31 mouse cellular contexts compared by ENCODE assay signal in the genomic region with DNA sequence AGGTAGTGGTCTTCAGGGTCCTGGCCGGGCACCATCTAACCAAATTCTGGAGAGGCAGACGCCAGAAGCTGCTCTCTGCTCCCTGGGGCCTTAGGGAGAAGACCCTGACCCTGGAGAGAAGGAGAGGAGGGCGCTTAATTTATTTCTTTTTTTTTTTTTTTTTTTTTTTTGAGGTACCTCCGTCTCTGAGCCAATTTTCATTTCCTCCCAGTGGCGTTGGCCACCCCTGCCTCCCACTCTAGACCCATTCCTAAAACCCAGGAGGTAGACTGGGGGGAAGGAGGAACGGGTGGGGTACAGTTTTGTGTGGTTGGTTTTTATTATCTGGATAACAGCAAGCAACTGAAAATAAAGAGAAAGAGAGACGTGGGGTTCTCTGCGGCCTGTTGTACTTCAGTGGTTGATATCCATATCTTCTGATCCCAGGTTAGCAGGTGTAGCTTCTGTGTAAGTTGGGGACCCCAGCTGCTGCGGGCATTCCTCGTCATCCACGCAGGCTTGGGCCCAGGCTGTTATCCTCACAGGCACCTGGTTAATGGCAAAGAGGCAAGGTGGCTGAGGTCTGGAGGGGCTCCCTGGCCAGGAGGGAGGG. TPM values are rescaled to one million over a fixed set of nuclear protein-coding genes. Genes with fewer than 3 reads are reported as not detected.
A peak's percentile ranks its signal among the peaks of the same experiment; 100 is the strongest.
DNase-seq lines count a peak whose midpoint lies in the region; ATAC-seq and TF ChIP-seq lines count a peak whose summit lies in the region.
"Had no signal": no experiment of that assay in that cellular context is flagged by ENCODE, and none has a peak within 500 bp of the region (broad histone marks: within the 10 kb centered on the region; RNA-seq: fewer than 3 reads in every experiment).

No protein-coding gene starts in this region.

- DNase-seq in G1E (ENCODE audit: low spot score), result peak; percentile 48
- DNase-seq in liver, embryonic 13.5 days, result no peak
- DNase-seq in thymus, postnatal 14 days, result no peak
- DNase-seq in gastrocnemius, adult 18-20 months (ENCODE audit: low spot score), result no peak
- DNase-seq in frontal cortex, postnatal 36 days (ENCODE audit: low spot score in 2 of 2), result no peak
- DNase-seq: adrenal gland, adult 8-10 months; cerebellum, adult 2 months; cerebellum, postnatal 14 days; gastrocnemius, postnatal 25 days; heart, adult 2 months; heart, postnatal 4 days; kidney, adult 11 months; kidney, postnatal 36 days; lung, postnatal 36 days; thymus, adult 18-20 months; thymus, postnatal 36 days had no signal

- no peaks in the 10 kb centered on the region for H3K27me3 ChIP-seq in G1E (ENCODE audit: insufficient read depth, low read length)
- H3K27me3 ChIP-seq in liver, embryonic 13.5 days, result no peaks in the 10 kb centered on the region
- H3K27me3 ChIP-seq: forebrain, embryonic 13.5 days; heart, embryonic 12.5 days; kidney, embryonic 15.5 days; limb, embryonic 15.5 days; megakaryocyte, embryonic 14.5 days; midbrain, embryonic 13.5 days; neural tube, embryonic 13.5 days; stomach, embryonic 15.5 days had no signal

- peak overlapping the region; percentile 33; the same call in 1 of the 2 replicates for H3K9ac ChIP-seq in liver, embryonic 13.5 days
- H3K9ac ChIP-seq: forebrain, embryonic 13.5 days; heart, embryonic 12.5 days; hindbrain, embryonic 14.5 days; kidney, embryonic 15.5 days; limb, embryonic 15.5 days; midbrain, embryonic 13.5 days; neural tube, embryonic 13.5 days; stomach, embryonic 15.5 days had no signal

- WGBS in liver, embryonic 13.5 days (ENCODE audit: insufficient replicate concordance), result 38% methylated on average over 11 of the region's 11 CpGs

- H3K36me3 ChIP-seq in G1E (replicated peaks), result peaks cover 92% of the 10 kb centered on the region
- peaks cover 62% of the 10 kb centered on the region for H3K36me3 ChIP-seq in liver, embryonic 13.5 days

- no peaks in the 10 kb centered on the region for H3K9me3 ChIP-seq in G1E (replicated peaks)
- no peaks in the 10 kb centered on the region for H3K9me3 ChIP-seq in liver, embryonic 13.5 days (replicated peaks)
- H3K9me3 ChIP-seq: forebrain, embryonic 13.5 days; heart, embryonic 12.5 days; kidney, embryonic 15.5 days; limb, embryonic 10.5 days; limb, embryonic 15.5 days; megakaryocyte, embryonic 14.5 days; midbrain, embryonic 13.5 days; neural tube, embryonic 13.5 days; stomach, embryonic 15.5 days had no signal

- TF ChIP-seq CTCF in G1E (IDR thresholded peaks at IDR 0.05; ENCODE audit: low read depth, low read length), result no peak

- peaks cover 83% of the 10 kb centered on the region for H3K4me1 ChIP-seq in G1E (ENCODE audit: insufficient read depth, low read depth, low read length)
- peaks cover 49% of the 10 kb centered on the region for H3K4me1 ChIP-seq in liver, embryonic 13.5 days (replicated peaks)

- 0 out of 2 replicates have a peak overlapping the region, but pooled peaks have one; percentile 19 for H3K4me2 ChIP-seq in liver, embryonic 13.5 days
- H3K4me2 ChIP-seq: forebrain, embryonic 13.5 days; heart, embryonic 12.5 days; hindbrain, embryonic 14.5 days; kidney, embryonic 15.5 days; limb, embryonic 15.5 days; midbrain, embryonic 13.5 days; stomach, embryonic 15.5 days had no signal

- H3K4me3 ChIP-seq in G1E (ENCODE audit: low read depth, low read length), result peak overlapping the region; percentile 62; the same call in 1 of the 2 replicates
- H3K4me3 ChIP-seq in liver, embryonic 13.5 days (replicated peaks), result no peak overlapping the region
- H3K4me3 ChIP-seq: forebrain, embryonic 13.5 days; heart, adult 2 months; heart, embryonic 12.5 days; kidney, embryonic 15.5 days; layer of hippocampus, adult 2 months; limb, embryonic 15.5 days; megakaryocyte, embryonic 14.5 days; midbrain, embryonic 13.5 days; neural tube, embryonic 13.5 days; stomach, embryonic 15.5 days had no signal

- peak overlapping the region; percentile 82 for H3K27ac ChIP-seq in liver, embryonic 13.5 days
- H3K27ac ChIP-seq: forebrain, embryonic 13.5 days; heart, adult 2 months; hindbrain, embryonic 14.5 days; kidney, embryonic 15.5 days; layer of hippocampus, adult 2 months; limb, embryonic 10.5 days; limb, embryonic 15.5 days; midbrain, embryonic 13.5 days; stomach, embryonic 15.5 days had no signal

- peak; percentile 19; the same call in 1 of the 2 replicates for ATAC-seq in G1E (ENCODE audit: extremely low read depth, insufficient number of reproducible peaks, low FRiP score, poor library complexity, severe bottlenecking)
- peak; percentile 29 for ATAC-seq in common myeloid progenitor, adult 5-6 weeks (replicated peaks; ENCODE audit: low read depth, poor library complexity, severe bottlenecking)
- peak; percentile 68 for ATAC-seq in liver, embryonic 13.5 days (ENCODE audit: low read depth)
- ATAC-seq in megakaryocyte progenitor cell, adult 5-6 weeks (replicated peaks; ENCODE audit: poor library complexity), result peak; percentile 95
- ATAC-seq: CD4-positive, CD25-positive, alpha-beta regulatory T cell, adult 4 months; forebrain, embryonic 13.5 days; inflammation-experienced regulatory T-cells, adult 6 months; midbrain, embryonic 13.5 days had no signal

RNA-seq across cellular contexts. Expression of a gene that starts 2.6 kb away (rescaled TPM):
- total RNA-seq in G1E (2014; fragmentation: Nextera tagmentation), result 1.5 TPM in 1 of 2 replicates, not detected in the other
- 0.29 and 0.93 TPM in 2 replicates for total RNA-seq in G1E (2017)
- polyA plus RNA-seq in G1E (2012), result 0.80 and 1.1 TPM in 2 replicates
- 1.6 and 2.4 TPM in 2 replicates for total RNA-seq in common myeloid progenitor, adult 5-6 weeks (2017)
- 0.30 and 0.34 TPM in 2 replicates for polyA plus RNA-seq in liver, embryonic 13.5 days (2015; fragmentation: Nextera tagmentation; extraction: Ambion mirVana)
- 0.47 and 1.1 TPM in 2 replicates for total RNA-seq in megakaryocyte progenitor cell, adult 5-6 weeks (2015)
- 0.92 and 2.2 TPM in 2 replicates for total RNA-seq in megakaryocyte progenitor cell, adult 5-6 weeks (2017)
- 1 to 10 TPM; 1.6 to 3.3 TPM for total RNA-seq in gastrocnemius, adult 18-20 months (2021)

RNA-seq across cellular contexts. Expression of a gene that starts 9.1 kb away (rescaled TPM):
- total RNA-seq in G1E (2014; fragmentation: Nextera tagmentation) (96.3 and 96.4 TPM in 2 replicates), G1E (2017) (24.7 and 25.8 TPM in 2 replicates)
- polyA plus RNA-seq in G1E (2012), result 163 and 165 TPM in 2 replicates
- total RNA-seq in common myeloid progenitor, adult 5-6 weeks (2017), result 17.8 and 39.7 TPM in 2 replicates
- 24.9 and 27.0 TPM in 2 replicates for polyA plus RNA-seq in liver, embryonic 13.5 days (2015; fragmentation: Nextera tagmentation; extraction: Ambion mirVana)
- total RNA-seq in megakaryocyte progenitor cell, adult 5-6 weeks (2015), result 25.7 and 33.6 TPM in 2 replicates
- total RNA-seq in megakaryocyte progenitor cell, adult 5-6 weeks (2017), result 20.2 and 24.9 TPM in 2 replicates
- total RNA-seq in gastrocnemius, adult 18-20 months (2021), result 10 to 100 TPM; 81.6 to 87.7 TPM

RNA-seq across cellular contexts. Expression of a gene that starts 9.7 kb away (rescaled TPM):
- total RNA-seq in G1E (2014; fragmentation: Nextera tagmentation) (92.0 and 103 TPM in 2 replicates), G1E (2017) (17.4 and 17.7 TPM in 2 replicates)
- polyA plus RNA-seq in G1E (2012), result 63.3 and 70.8 TPM in 2 replicates
- 13.2 and 14.4 TPM in 2 replicates for total RNA-seq in common myeloid progenitor, adult 5-6 weeks (2017)
- 86.1 and 93.6 TPM in 2 replicates for polyA plus RNA-seq in liver, embryonic 13.5 days (2015; fragmentation: Nextera tagmentation; extraction: Ambion mirVana)
- total RNA-seq in megakaryocyte progenitor cell, adult 5-6 weeks (2015), result 50.6 and 51.6 TPM in 2 replicates
- total RNA-seq in megakaryocyte progenitor cell, adult 5-6 weeks (2017), result 17.7 and 18.5 TPM in 2 replicates
- 10 to 100 TPM; 22.0 to 22.1 TPM for total RNA-seq in gastrocnemius, adult 18-20 months (2021)

RNA-seq across cellular contexts. Expression of a gene that starts 15.2 kb away (rescaled TPM):
- total RNA-seq in G1E (2014; fragmentation: Nextera tagmentation) (17.1 and 25.6 TPM in 2 replicates), G1E (2017) (5.5 and 5.8 TPM in 2 replicates)
- 30.8 and 35.1 TPM in 2 replicates for polyA plus RNA-seq in G1E (2012)
- 17.4 and 21.2 TPM in 2 replicates for total RNA-seq in common myeloid progenitor, adult 5-6 weeks (2017)
- polyA plus RNA-seq in liver, embryonic 13.5 days (2015; fragmentation: Nextera tagmentation; extraction: Ambion mirVana), result 10.4 and 12.0 TPM in 2 replicates
- total RNA-seq in megakaryocyte progenitor cell, adult 5-6 weeks (2015), result 26.5 and 33.5 TPM in 2 replicates
- total RNA-seq in megakaryocyte progenitor cell, adult 5-6 weeks (2017), result 15.3 and 19.7 TPM in 2 replicates
- 10 to 100 TPM; 36.0 to 38.3 TPM for total RNA-seq in gastrocnemius, adult 18-20 months (2021)

RNA-seq across cellular contexts. Expression of a gene that starts 15.5 kb away (rescaled TPM):
- total RNA-seq in G1E (2014; fragmentation: Nextera tagmentation) (1.9 and 2.2 TPM in 2 replicates), G1E (2017) (2.1 TPM in 2 replicates)
- 5.7 and 6.5 TPM in 2 replicates for polyA plus RNA-seq in G1E (2012)
- total RNA-seq in common myeloid progenitor, adult 5-6 weeks (2017), result 0.73 and 1.4 TPM in 2 replicates
- polyA plus RNA-seq in liver, embryonic 13.5 days (2015; fragmentation: Nextera tagmentation; extraction: Ambion mirVana), result 0.68 and 0.72 TPM in 2 replicates
- total RNA-seq in megakaryocyte progenitor cell, adult 5-6 weeks (2015), result 1.5 and 2.6 TPM in 2 replicates
- total RNA-seq in megakaryocyte progenitor cell, adult 5-6 weeks (2017), result 0.24 and 3.0 TPM in 2 replicates
- total RNA-seq in gastrocnemius, adult 18-20 months (2021), result not detected

Comparison
In these comparisons a context has a peak if more than half of its experiments do, and no peak if none do; other contexts are left out.
1. ATAC-seq: peak in every context shown above with its lines; median percentile 95 in megakaryocyte progenitor cell, adult 5-6 weeks; 68 in liver, embryonic 13.5 days; 29 in common myeloid progenitor, adult 5-6 weeks; 19 in G1E.